Mouse (Mus musculus) neural tube, embryonic 13.5 days (tissue): ENCODE measurements around the gene Dpm2. TPM values are rescaled to one million over a fixed set of nuclear protein-coding genes. Genes with fewer than 3 reads are reported as not detected.

Source experiments
- ATAC-seq: fragments of 200-750 bp; cut with Nextera tagmentation; 2 replicates; pipeline ENCODE4 v1.8.0; 2017; ENCODE audit warnings: low read depth, mild to moderate bottlenecking, moderate TSS enrichment, moderate library complexity
- H3K27ac ChIP-seq: fragments of 300-500 bp; sonication (generic); replicated peaks from 2 replicates; pipeline ENCODE4 v1.5.1; 2015; ENCODE audit warnings: moderate library complexity, mild to moderate bottlenecking, inconsistent platforms
- H3K27me3 ChIP-seq: fragments of 300-500 bp; sonication (generic); 2 replicates; pipeline ENCODE4 v1.6.1; 2015; ENCODE audit warnings: mild to moderate bottlenecking, inconsistent platforms
- H3K36me3 ChIP-seq: fragments of 300-500 bp; sonication (generic); 2 replicates; pipeline ENCODE4 v1.6.1; 2015; ENCODE audit warnings: mild to moderate bottlenecking, inconsistent platforms
- H3K4me1 ChIP-seq: fragments of 300-500 bp; sonication (generic); replicated peaks from 2 replicates; pipeline ENCODE4 v1.6.1; 2015; ENCODE audit warnings: inconsistent platforms
- H3K4me2 ChIP-seq: fragments of 300-500 bp; sonication (generic); 2 replicates; pipeline ENCODE4 v1.6.1; 2015; ENCODE audit warnings: inconsistent platforms, mild to moderate bottlenecking, moderate library complexity
- H3K4me3 ChIP-seq: fragments of 300-500 bp; sonication (generic); 2 replicates; pipeline ENCODE4 v1.5.1; 2015; ENCODE audit warnings: mild to moderate bottlenecking, inconsistent platforms
- H3K9ac ChIP-seq: fragments of 300-500 bp; sonication (generic); 2 replicates; pipeline ENCODE4 v1.6.1; 2015; ENCODE audit warnings: moderate library complexity, mild to moderate bottlenecking, inconsistent platforms
- H3K9me3 ChIP-seq: fragments of 300-500 bp; sonication (generic); 2 replicates; pipeline ENCODE4 v1.6.1; 2016; ENCODE audit warnings: inconsistent platforms
- WGBS: fragments of 180-500 bp; shearing (Covaris S2); methylation state at CpG from one replicate; pipeline ENCODE4 v1.1.7; 2015; 5-methylcytosine and 5-hydroxymethylcytosine counted together
- polyA plus RNA-seq: library from polyadenylated mRNA; unstranded; fragments of >200 nt; fragmentation: Nextera tagmentation; extraction: Ambion mirVana; gene quantifications from 2 replicates; pipeline ENCODE4 v1.2.1, GENCODE M21; 2015

Gene Dpm2
- polyA plus RNA-seq, 1 experiment from 2014 or later: 143 TPM

DNA sequence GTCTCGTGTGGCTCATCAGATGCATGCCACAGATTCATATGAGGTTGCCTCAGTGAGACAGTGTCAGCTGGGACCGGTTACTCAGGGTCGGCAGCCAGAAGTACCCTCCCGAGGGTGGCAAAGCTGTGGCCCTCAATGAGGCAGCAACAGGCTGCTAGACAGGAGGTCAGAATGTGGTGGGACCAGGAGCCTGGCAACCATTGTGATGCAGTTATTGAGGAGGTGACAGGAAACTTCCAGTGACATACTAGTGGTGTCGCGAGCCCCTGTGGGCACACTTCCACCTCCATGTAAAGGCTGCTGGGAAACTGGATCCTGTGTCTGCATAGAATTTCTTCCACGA is 50.8 kb downstream of the Dpm2 start, which contains the start of gene Ak1:
Gene Ak1 (plus strand): TSS at position 242 of the 343 bp plus-strand sequence.
- 31% methylated on average over 7 of the region's 7 CpGs for WGBS
- H3K36me3 ChIP-seq: 0 out of 2 replicates have a peak, but pooled peaks cover 8% of the 10 kb centered on the region
- no peaks in the 10 kb centered on the region for H3K27me3 ChIP-seq
- 0 out of 2 replicates have a peak within 1 kb of the TSS, but pooled peaks have one; percentile 38 for H3K9ac ChIP-seq
- no peaks in the 10 kb centered on the region for H3K9me3 ChIP-seq
- H3K27ac ChIP-seq: peak within 1 kb of the TSS; percentile 73
- ATAC-seq: no peak
- H3K4me1 ChIP-seq: peaks cover 60% of the 10 kb centered on the region
- H3K4me2 ChIP-seq: no peak within 1 kb of the TSS
- H3K4me3 ChIP-seq: no peak within 1 kb of the TSS

Other genes starting within 250 kb of the Dpm2 start
- 49.9 and 51.1 TPM in 2 replicates for gene Ciz1, start 218.5 kb upstream of the Dpm2 start, polyA plus RNA-seq
- gene Dnm1, start 217.5 kb upstream of the Dpm2 start, polyA plus RNA-seq: 44.3 and 47.0 TPM in 2 replicates
- 101 and 135 TPM in 2 replicates for gene 1110008P14Rik, start 188.9 kb upstream of the Dpm2 start, polyA plus RNA-seq
- gene Lcn2, start 182.6 kb upstream of the Dpm2 start, polyA plus RNA-seq: 0.56 and 1.4 TPM in 2 replicates
- 44.3 and 46.0 TPM in 2 replicates for gene Ptges2, start 175.0 kb upstream of the Dpm2 start, polyA plus RNA-seq
- 5.1 and 5.6 TPM in 2 replicates for gene Naif1, start 120.4 kb upstream of the Dpm2 start, polyA plus RNA-seq
- 49.8 and 49.9 TPM in 2 replicates for gene Slc25a25, start 119.4 kb upstream of the Dpm2 start, polyA plus RNA-seq
- 7.9 and 9.1 TPM in 2 replicates for gene Fam102a, start 35.5 kb upstream of the Dpm2 start, polyA plus RNA-seq
- 9.2 and 9.4 TPM in 2 replicates for gene Pip5kl1, start 3.9 kb downstream of the Dpm2 start, polyA plus RNA-seq
- gene 9430097D07Rik, start 4.8 kb downstream of the Dpm2 start, polyA plus RNA-seq: 0.50 and 0.71 TPM in 2 replicates
- 25.3 and 25.9 TPM in 2 replicates for gene St6galnac4, start 16.2 kb downstream of the Dpm2 start, polyA plus RNA-seq
- 9.4 and 11.0 TPM in 2 replicates for gene St6galnac6, start 28.9 kb downstream of the Dpm2 start, polyA plus RNA-seq
- gene Ak1, start 50.9 kb downstream of the Dpm2 start, polyA plus RNA-seq: 74.2 and 75.4 TPM in 2 replicates
- gene Eng, start 75.7 kb downstream of the Dpm2 start, polyA plus RNA-seq: 28.4 and 31.5 TPM in 2 replicates
- 14.3 and 14.7 TPM in 2 replicates for gene Fpgs, start 133.3 kb downstream of the Dpm2 start, polyA plus RNA-seq
- gene Cdk9, start 142.2 kb downstream of the Dpm2 start, polyA plus RNA-seq: 72.2 and 74.6 TPM in 2 replicates
- 42.5 and 51.4 TPM in 2 replicates for gene Sh2d3c, start 150.2 kb downstream of the Dpm2 start, polyA plus RNA-seq
- gene 6330409D20Rik, start 170.2 kb downstream of the Dpm2 start, polyA plus RNA-seq: 3.2 and 4.0 TPM in 2 replicates
- 53.2 and 55.8 TPM in 2 replicates for gene Tor2a, start 186.4 kb downstream of the Dpm2 start, polyA plus RNA-seq
- 0.24 and 0.26 TPM in 2 replicates for gene Ttc16, start 204.8 kb downstream of the Dpm2 start, polyA plus RNA-seq
- 5.5 and 6.6 TPM in 2 replicates for gene Ptrh1, start 204.9 kb downstream of the Dpm2 start, polyA plus RNA-seq
- gene Cfap157, start 213.6 kb downstream of the Dpm2 start, polyA plus RNA-seq: 0.84 and 1.3 TPM in 2 replicates